Mouse (Mus musculus) midbrain, embryonic 11.5 days (tissue): ENCODE results near the gene Rere. TPM values are rescaled to one million over a fixed set of nuclear protein-coding genes. Genes with fewer than 3 reads are reported as not detected.

Source experiments
- ATAC-seq: fragments of 200-750 bp; cut with Nextera tagmentation; 2 replicates; pipeline ENCODE4 v1.8.0; 2017; ENCODE audit warnings: moderate TSS enrichment, moderate library complexity; ENCODE audit not compliant: low FRiP score
- DNase-seq: peaks from one replicate; pipeline ENCODE4 v3.0.0; 2015; ENCODE audit warnings: low spot score; ENCODE audit errors: missing footprints
- H3K27ac ChIP-seq: fragments of 300-500 bp; sonication (generic); 2 replicates; pipeline ENCODE4 v1.5.1; 2014; ENCODE audit warnings: low read depth, low read length
- H3K27me3 ChIP-seq: fragments of 300-500 bp; sonication (generic); 2 replicates; pipeline ENCODE4 v1.6.1; 2014; ENCODE audit warnings: mild to moderate bottlenecking, low read length, moderate library complexity, mixed read lengths; ENCODE audit not compliant: control insufficient read depth, insufficient read depth
- H3K36me3 ChIP-seq: fragments of 300-500 bp; sonication (generic); 2 replicates; pipeline ENCODE4 v1.6.1; 2014; ENCODE audit warnings: mild to moderate bottlenecking, low read length, moderate library complexity, mixed read lengths; ENCODE audit not compliant: control insufficient read depth, insufficient read depth
- H3K4me1 ChIP-seq: fragments of 300-500 bp; sonication (generic); 2 replicates; pipeline ENCODE4 v1.6.1; 2014; ENCODE audit warnings: low read length; ENCODE audit not compliant: control insufficient read depth, insufficient read depth
- H3K4me2 ChIP-seq: fragments of 300-500 bp; sonication (generic); 2 replicates; pipeline ENCODE4 v1.6.1; 2014; ENCODE audit warnings: mild to moderate bottlenecking, moderate library complexity
- H3K4me3 ChIP-seq: fragments of 300-500 bp; sonication (generic); 2 replicates; pipeline ENCODE4 v1.5.1; 2014; ENCODE audit warnings: low read depth, low read length
- H3K9ac ChIP-seq: fragments of 300-500 bp; sonication (generic); 2 replicates; pipeline ENCODE4 v1.6.1; 2014; ENCODE audit warnings: low read length
- H3K9me3 ChIP-seq: fragments of 300-500 bp; sonication (generic); 2 replicates; pipeline ENCODE4 v1.6.1; 2016; ENCODE audit warnings: low read length; ENCODE audit not compliant: control insufficient read depth
- WGBS: fragments of 180-500 bp; shearing (Covaris S2); extraction: QIAGEN DNeasy Blood & Tissue Kit; methylation state at CpG from one replicate; pipeline ENCODE4 v1.1.7; 2014; 5-methylcytosine and 5-hydroxymethylcytosine counted together
- polyA plus RNA-seq: library from polyadenylated mRNA; unstranded; fragments of >200 nt; fragmentation: Nextera tagmentation; extraction: Ambion mirVana; gene quantifications from 2 replicates; pipeline ENCODE4 v1.2.1, GENCODE M21; 2014

The Rere gene
- polyA plus RNA-seq, 1 experiment from 2014 or later = 34.2 TPM

- Histone ChIP-seq H3K9me3 (no peaks in the 10 kb centered on the region), H3K27me3 (no peaks in the 10 kb centered on the region), H3K27ac (no peak overlapping the region), H3K36me3 (no peaks in the 10 kb centered on the region), H3K4me3 (no peak overlapping the region), H3K9ac (no peak overlapping the region), H3K4me2 (no peak overlapping the region), H3K4me1 (peaks cover 35% of the 10 kb centered on the region)
- no peak for ATAC-seq
- 59% methylated on average over 6 of the region's 6 CpGs for WGBS
- no peak for DNase-seq
Observed at GRCm38 (mm10) chr4:150459022-150459794, 177.8 kb downstream of the Rere start.

DNA sequence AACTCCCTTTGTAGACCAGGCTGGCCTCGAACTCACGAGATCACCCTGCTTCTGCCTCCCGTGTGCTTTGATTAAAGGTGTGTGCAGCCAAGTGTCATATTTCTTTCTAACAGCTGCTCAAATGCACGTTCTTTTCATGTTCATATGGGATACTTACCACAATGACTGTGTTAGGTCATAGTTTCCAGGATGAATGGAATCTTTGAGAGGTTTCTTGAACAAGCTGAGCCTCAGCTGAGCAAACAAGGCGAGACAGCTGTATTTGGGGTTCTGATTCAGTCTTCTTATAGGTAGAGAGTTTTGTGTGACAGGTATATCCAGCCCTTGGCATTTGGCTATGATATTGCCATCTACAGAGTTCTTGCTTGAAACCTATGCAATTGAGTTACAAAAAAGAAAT, 179.0 kb downstream of the Rere start:
- no peak overlapping the region for H3K4me2 ChIP-seq
- H3K9ac ChIP-seq = no peak overlapping the region
- no peak for ATAC-seq
- no peak overlapping the region for H3K27ac ChIP-seq
- no peaks in the 10 kb centered on the region for H3K9me3 ChIP-seq
- DNase-seq = no peak
- H3K4me1 ChIP-seq = peaks cover 35% of the 10 kb centered on the region
- H3K36me3 ChIP-seq = no peaks in the 10 kb centered on the region
- WGBS = 75% methylated on average over 5 of the region's 5 CpGs
- no peak overlapping the region for H3K4me3 ChIP-seq
- H3K27me3 ChIP-seq = no peaks in the 10 kb centered on the region

DNA sequence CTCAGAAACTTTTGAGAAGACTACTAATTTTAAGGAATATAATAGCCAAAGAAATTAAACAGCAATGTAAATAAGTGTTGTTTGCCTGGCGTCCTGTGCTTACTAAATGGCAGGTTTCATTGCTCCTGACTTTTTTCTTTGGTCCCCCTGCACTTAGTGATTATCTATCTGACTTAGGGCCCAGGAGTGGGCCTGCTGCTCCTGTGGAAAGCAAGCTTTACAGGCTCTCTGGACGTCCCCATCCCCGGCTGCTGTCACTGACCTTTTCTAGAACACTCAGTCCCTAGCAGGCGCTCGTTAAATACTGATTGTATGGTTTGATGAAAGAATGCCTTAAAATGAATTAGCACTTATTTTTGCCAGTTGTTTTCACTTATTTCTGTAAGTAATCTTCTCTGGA, 179.6 kb downstream of the Rere start:
- Histone ChIP-seq H3K9me3 (no peaks in the 10 kb centered on the region), H3K4me2 (no peak overlapping the region), H3K27ac (0 out of 2 replicates have a peak overlapping the region, but pooled peaks have one; percentile 4), H3K9ac (no peak overlapping the region), H3K36me3 (no peaks in the 10 kb centered on the region), H3K4me1 (peaks cover 35% of the 10 kb centered on the region), H3K27me3 (no peaks in the 10 kb centered on the region), H3K4me3 (no peak overlapping the region)
- DNase-seq (no peak), ATAC-seq (no peak)
- WGBS = 39% methylated on average over 5 of the region's 5 CpGs

DNA sequence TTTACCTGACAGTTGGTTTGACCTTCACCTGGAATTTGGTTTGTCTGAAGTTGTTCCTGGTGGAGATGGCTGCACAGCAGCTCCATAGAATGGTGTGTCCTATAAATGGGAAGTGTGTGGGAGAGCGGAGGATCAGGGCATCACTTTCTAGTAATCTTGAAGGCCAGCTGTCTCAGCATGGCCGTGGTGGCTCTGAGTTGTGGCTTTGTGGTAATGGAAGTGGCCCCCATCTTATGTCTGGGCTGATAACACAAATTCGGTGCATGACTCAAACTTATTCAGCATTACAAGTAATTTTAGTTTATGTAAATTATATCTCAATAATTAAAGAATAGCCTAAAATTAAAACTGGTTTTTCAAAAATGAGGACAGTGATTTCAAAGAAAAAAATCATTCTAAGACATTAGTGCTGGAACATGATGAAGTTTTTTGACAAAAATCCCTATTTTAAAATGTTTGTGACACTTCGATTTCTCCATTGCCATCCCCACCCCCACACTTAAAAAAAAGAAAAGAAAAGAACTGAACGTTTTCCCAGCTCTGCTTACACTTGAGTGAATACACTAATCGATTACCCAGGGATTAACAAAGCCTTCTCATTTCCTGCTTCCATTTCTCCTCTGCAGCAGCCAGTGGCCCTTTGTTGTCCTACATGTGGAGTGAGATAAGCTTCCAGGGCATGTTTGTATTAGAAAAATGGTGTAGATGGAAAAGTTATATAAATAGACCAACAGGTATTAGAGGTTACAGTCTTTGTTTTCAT, 180.2 kb downstream of the Rere start:
- ATAC-seq = peak; percentile 73
- WGBS = 17% methylated on average over 6 of the region's 6 CpGs
- H3K4me2 ChIP-seq = no peak overlapping the region

GRCm38 (mm10) chr4:150462367-150462766, 180.9 kb downstream of the Rere start:
- no peak for DNase-seq
- no peak overlapping the region for H3K4me3 ChIP-seq
- no peak overlapping the region for H3K27ac ChIP-seq
- no peaks in the 10 kb centered on the region for H3K9me3 ChIP-seq
- no peak overlapping the region for H3K9ac ChIP-seq
- H3K4me2 ChIP-seq = no peak overlapping the region
- no peaks in the 10 kb centered on the region for H3K36me3 ChIP-seq
- H3K27me3 ChIP-seq = no peaks in the 10 kb centered on the region
- WGBS = 49% methylated on average over 4 of the region's 4 CpGs
- no peak for ATAC-seq
- H3K4me1 ChIP-seq = peaks cover 25% of the 10 kb centered on the region

More for the DNA sequence above, 180.2 kb downstream of the Rere start:
- Histone ChIP-seq H3K4me3 (no peak overlapping the region), H3K27me3 (no peaks in the 10 kb centered on the region), H3K9ac (no peak overlapping the region), H3K4me1 (peaks cover 33% of the 10 kb centered on the region), H3K27ac (no peak overlapping the region), H3K36me3 (no peaks in the 10 kb centered on the region), H3K9me3 (no peaks in the 10 kb centered on the region)
- DNase-seq = peak; percentile 87

GRCm38 (mm10) chr4:150465759-150466158, 184.3 kb downstream of the Rere start:
- WGBS = 40% methylated on average over 4 of the region's 4 CpGs
- DNase-seq = peak; percentile 91
- no peak overlapping the region for H3K4me3 ChIP-seq
- no peak for ATAC-seq
- H3K4me2 ChIP-seq = no peak overlapping the region
- no peak overlapping the region for H3K27ac ChIP-seq
- H3K4me1 ChIP-seq = peaks cover 18% of the 10 kb centered on the region
- H3K36me3 ChIP-seq = peaks cover under 1% of the 10 kb centered on the region; the same call in 1 of the 2 replicates
- no peak overlapping the region for H3K9ac ChIP-seq
- H3K27me3 ChIP-seq = no peaks in the 10 kb centered on the region
- no peaks in the 10 kb centered on the region for H3K9me3 ChIP-seq

- no peak overlapping the region for H3K4me3 ChIP-seq
- H3K27ac ChIP-seq = no peak overlapping the region
- H3K4me2 ChIP-seq = no peak overlapping the region
- DNase-seq = no peak
- peaks cover 5% of the 10 kb centered on the region; the same call in 1 of the 2 replicates for H3K36me3 ChIP-seq
- WGBS = 76% methylated on average over 10 of the region's 10 CpGs
- ATAC-seq = no peak
- peaks cover 17% of the 10 kb centered on the region for H3K4me1 ChIP-seq
- no peak overlapping the region for H3K9ac ChIP-seq
- H3K27me3 ChIP-seq = no peaks in the 10 kb centered on the region
- no peaks in the 10 kb centered on the region for H3K9me3 ChIP-seq
Observed at GRCm38 (mm10) chr4:150469274-150469673, 187.8 kb downstream of the Rere start.

- no peak overlapping the region for H3K9ac ChIP-seq
- no peak for ATAC-seq
- H3K27me3 ChIP-seq = peaks cover 2% of the 10 kb centered on the region; the same call in 1 of the 2 replicates
- 92% methylated on average over 4 of the region's 4 CpGs for WGBS
- no peak overlapping the region for H3K27ac ChIP-seq
- no peak overlapping the region for H3K4me2 ChIP-seq
- no peak overlapping the region for H3K4me3 ChIP-seq
- no peaks in the 10 kb centered on the region for H3K9me3 ChIP-seq
- H3K4me1 ChIP-seq = peaks cover 17% of the 10 kb centered on the region
- DNase-seq = no peak
- peaks cover 5% of the 10 kb centered on the region; the same call in 1 of the 2 replicates for H3K36me3 ChIP-seq
Observed at GRCm38 (mm10) chr4:150470674-150471328, 189.4 kb downstream of the Rere start.
